Mouse (Mus musculus) adrenal gland (tissue): Measurements from ENCODE around the gene Fabp3.

Experiments used
- intact Hi-C: fragments of 180-260 bp; cut with DNase I; formaldehyde crosslinking; loops from one replicate; pipeline ENCODE4 v1.15.1; 2025
- long read RNA-seq, 2 experiments: library from polyadenylated mRNA; unstranded; transcript quantifications; one replicate each; pipeline ENCODE4 v2.0.0; 2020; ENCODE audit warnings: borderline replicate concordance in 1 of 2; ENCODE audit not compliant: insufficient replicate concordance in 1 of 2

Gene Fabp3
- long read RNA-seq, experiment 1, partial matches to known transcripts, result 0 of 1 reads
- long read RNA-seq, experiment 1, other reads (novel, unspliced or antisense), result 0 of 1 reads
- long read RNA-seq, experiment 2, transcript Fabp3-201 (4 exons, 823 nt), result major isoform, 13 of 13 reads
- long read RNA-seq, experiment 2, partial matches to known transcripts, result 0 of 13 reads
- long read RNA-seq, experiment 2, other reads (novel, unspliced or antisense), result 0 of 13 reads

- intact Hi-C loops, result no loop called here
Observed at GRCm38 (mm10) chr4:130308231-130309081, at the start of gene Fabp3, which contains the start of gene Gm10570. Gene Fabp3 (plus strand): TSS chr4:130308595. Gene Gm10570 (minus strand): TSS chr4:130308674.

- intact Hi-C loops, result no loop called here
Observed at GRCm38 (mm10) chr4:130260406-130260805, 48.0 kb upstream of the Fabp3 start.

GRCm38 (mm10) chr4:130264131-130264530, 44.3 kb upstream of the Fabp3 start:
- intact Hi-C loops, result loop anchor here (1.0 kb wide), 1 partner anchor 28 kb away; no protein-coding TSS in a partner anchor

- intact Hi-C loops, result loop anchor here (1.0 kb wide), 1 partner anchor 27 kb away; no protein-coding TSS in a partner anchor
Observed at GRCm38 (mm10) chr4:130264698-130265349, 43.6 kb upstream of the Fabp3 start.

- intact Hi-C loops, result no loop called here
Observed at GRCm38 (mm10) chr4:130266601-130267000, 41.8 kb upstream of the Fabp3 start.

GRCm38 (mm10) chr4:130267069-130267468, 41.3 kb upstream of the Fabp3 start:
- intact Hi-C loops, result no loop called here

GRCm38 (mm10) chr4:130268736-130269135, 39.7 kb upstream of the Fabp3 start:
- intact Hi-C loops, result no loop called here

- intact Hi-C loops, result no loop called here
Observed at GRCm38 (mm10) chr4:130270089-130270488, 38.3 kb upstream of the Fabp3 start.

- intact Hi-C loops, result no loop called here
Observed at GRCm38 (mm10) chr4:130270611-130271347, 37.6 kb upstream of the Fabp3 start.

GRCm38 (mm10) chr4:130273698-130274345, 34.6 kb upstream of the Fabp3 start:
- intact Hi-C loops, result no loop called here

- intact Hi-C loops, result no loop called here
Observed at GRCm38 (mm10) chr4:130274346-130275015, 33.9 kb upstream of the Fabp3 start.

- intact Hi-C loops, result no loop called here
Observed at GRCm38 (mm10) chr4:130275016-130275822, 33.2 kb upstream of the Fabp3 start.

- intact Hi-C loops, result no loop called here
Observed at GRCm38 (mm10) chr4:130275823-130276105, 32.6 kb upstream of the Fabp3 start.

GRCm38 (mm10) chr4:130276573-130277176, 31.7 kb upstream of the Fabp3 start:
- intact Hi-C loops, result no loop called here

- intact Hi-C loops, result no loop called here
Observed at GRCm38 (mm10) chr4:130279105-130279504, 29.3 kb upstream of the Fabp3 start, which contains the start of gene Serinc2. Gene Serinc2 (minus strand): TSS chr4:130279205.

- intact Hi-C loops, result no loop called here
Observed at GRCm38 (mm10) chr4:130282856-130283255, 25.5 kb upstream of the Fabp3 start.

- intact Hi-C loops, result no loop called here
Observed at GRCm38 (mm10) chr4:130283826-130284225, 24.6 kb upstream of the Fabp3 start.

GRCm38 (mm10) chr4:130286531-130286930, 21.9 kb upstream of the Fabp3 start:
- intact Hi-C loops, result no loop called here

GRCm38 (mm10) chr4:130289824-130290223, 18.6 kb upstream of the Fabp3 start:
- intact Hi-C loops, result loop anchor here (5.0 kb wide), 1 partner anchor 93 kb away; no protein-coding TSS in a partner anchor
